11 mouse cellular contexts compared by ENCODE assay signal in genomic region chr12:80549646-80550045, GRCm38 (mm10). TPM values are rescaled to one million over a fixed set of nuclear protein-coding genes. Genes with fewer than 3 reads are reported as not detected.
DNase-seq lines count a peak whose midpoint lies in the region; ATAC-seq and TF ChIP-seq lines count a peak whose summit lies in the region.
"Had no signal": no experiment of that assay in that cellular context is flagged by ENCODE, and none has a peak within 500 bp of the region (broad histone marks: within the 10 kb centered on the region; RNA-seq: fewer than 3 reads in every experiment).

No protein-coding gene starts in this region.

- no peak overlapping the region for H3K4me3 ChIP-seq in forebrain, postnatal 0 days (ENCODE audit: low read depth, low read length)
- H3K4me3 ChIP-seq in forebrain, embryonic 13.5 days: no peak overlapping the region
- H3K4me3 ChIP-seq in neural tube, embryonic 13.5 days: no peak overlapping the region
- H3K4me3 ChIP-seq: kidney, embryonic 15.5 days; limb, embryonic 15.5 days had no signal

- TF ChIP-seq CTCF in forebrain, postnatal 0 days (IDR thresholded peaks at IDR 0.05; ENCODE audit: low read depth): no peak

- intact Hi-C loops in heart, postnatal 36 days (cut with DNase I): no loop called here

- no peak overlapping the region for H3K27ac ChIP-seq in forebrain, postnatal 0 days (ENCODE audit: low read depth, low read length)
- H3K27ac ChIP-seq in forebrain, embryonic 13.5 days: no peak overlapping the region
- H3K27ac ChIP-seq in neural tube, embryonic 13.5 days (replicated peaks): no peak overlapping the region; the same call in 1 of the 2 replicates
- H3K27ac ChIP-seq: kidney, embryonic 15.5 days; limb, embryonic 15.5 days had no signal

- no peaks in the 10 kb centered on the region for H3K4me1 ChIP-seq in forebrain, postnatal 0 days (ENCODE audit: insufficient read depth)
- peaks cover 13% of the 10 kb centered on the region for H3K4me1 ChIP-seq in forebrain, embryonic 13.5 days
- peaks cover 30% of the 10 kb centered on the region for H3K4me1 ChIP-seq in neural tube, embryonic 13.5 days (replicated peaks)

- 51% methylated on average over 11 of the region's 11 CpGs for WGBS in forebrain, postnatal 0 days
- 75% methylated on average over 11 of the region's 11 CpGs for whole genome bisulfite sequencing in forebrain, embryonic 13.5 days
- WGBS in neural tube, embryonic 13.5 days: 66% methylated on average over 11 of the region's 11 CpGs

- H3K9ac ChIP-seq in forebrain, postnatal 0 days: no peak overlapping the region
- no peak overlapping the region for H3K9ac ChIP-seq in forebrain, embryonic 13.5 days
- H3K9ac ChIP-seq in neural tube, embryonic 13.5 days: no peak overlapping the region
- H3K9ac ChIP-seq: kidney, embryonic 15.5 days; limb, embryonic 15.5 days had no signal

- no peak overlapping the region for H3K4me2 ChIP-seq in forebrain, postnatal 0 days (ENCODE audit: low read depth)
- no peak overlapping the region for H3K4me2 ChIP-seq in forebrain, embryonic 13.5 days
- H3K4me2 ChIP-seq in neural tube, embryonic 13.5 days: no peak overlapping the region
- H3K4me2 ChIP-seq: kidney, embryonic 15.5 days; limb, embryonic 15.5 days had no signal

- ATAC-seq in forebrain, postnatal 0 days: peak; percentile 40
- no peak; the same call in 1 of the 2 replicates for ATAC-seq in forebrain, embryonic 13.5 days
- peak; percentile 44; the same call in 1 of the 2 replicates for ATAC-seq in neural tube, embryonic 13.5 days (ENCODE audit: low read depth)
- ATAC-seq in megakaryocyte, adult 5-6 weeks (ENCODE audit: poor library complexity, severe bottlenecking): no peak

- H3K36me3 ChIP-seq in forebrain, postnatal 0 days (ENCODE audit: insufficient read depth): no peaks in the 10 kb centered on the region
- H3K36me3 ChIP-seq in forebrain, embryonic 13.5 days (ENCODE audit: poor library complexity, severe bottlenecking): no peaks in the 10 kb centered on the region
- H3K36me3 ChIP-seq in neural tube, embryonic 13.5 days: no peaks in the 10 kb centered on the region
- H3K36me3 ChIP-seq: kidney, embryonic 15.5 days; limb, embryonic 15.5 days had no signal

- no peak for DNase-seq in forebrain, postnatal 0 days
- no peak for DNase-seq in neural tube, embryonic 10.5 days (ENCODE audit: extremely low spot score, low spot score)
- DNase-seq in heart, postnatal 36 days: peak; percentile 67
- DNase-seq in ovary, postnatal 36 days (ENCODE audit: low spot score): peak; percentile 48
- no peak for DNase-seq in spleen, adult 18-20 months

- no peaks in the 10 kb centered on the region for H3K9me3 ChIP-seq in forebrain, postnatal 0 days (ENCODE audit: low read length)
- no peaks in the 10 kb centered on the region for H3K9me3 ChIP-seq in forebrain, embryonic 13.5 days (replicated peaks)
- H3K9me3 ChIP-seq in neural tube, embryonic 13.5 days: no peaks in the 10 kb centered on the region
- H3K9me3 ChIP-seq: kidney, embryonic 15.5 days; limb, embryonic 15.5 days had no signal

- no peaks in the 10 kb centered on the region for H3K27me3 ChIP-seq in forebrain, postnatal 0 days (ENCODE audit: insufficient read depth, low read length)
- H3K27me3 ChIP-seq in forebrain, embryonic 13.5 days: no peaks in the 10 kb centered on the region
- no peaks in the 10 kb centered on the region for H3K27me3 ChIP-seq in neural tube, embryonic 13.5 days
- H3K27me3 ChIP-seq: CH12.LX; kidney, embryonic 15.5 days; limb, embryonic 15.5 days had no signal

RNA-seq across cellular contexts. Expression of gene Galnt16, which starts 31.6 kb away (rescaled TPM):
- 44.1 and 65.1 TPM in 2 replicates for total RNA-seq in forebrain, postnatal 0 days (2014; rRNA removed)
- polyA plus RNA-seq in forebrain, postnatal 0 days (2015; fragmentation: Nextera tagmentation; extraction: Ambion mirVana): 19.3 and 28.2 TPM in 2 replicates
- 21.7 and 28.6 TPM in 2 replicates for polyA plus RNA-seq in forebrain, embryonic 13.5 days (2015; fragmentation: Nextera tagmentation; extraction: Ambion mirVana)
- polyA plus RNA-seq in neural tube, embryonic 13.5 days (2015; fragmentation: Nextera tagmentation; extraction: Ambion mirVana): 27.9 and 28.9 TPM in 2 replicates
- total RNA-seq in heart, postnatal 36 days (2021): 1 to 10 TPM; 2.7 to 3.7 TPM
- total RNA-seq in megakaryocyte, adult 5-6 weeks (2015): not detected in 2 replicates
- not detected in 2 replicates for total RNA-seq in megakaryocyte, adult 5-6 weeks (2017)
- total RNA-seq: CH12.LX had no signal

Comparison
In these comparisons a context has a peak if more than half of its experiments do, and no peak if none do; other contexts are left out.
1. ATAC-seq: peak in forebrain, postnatal 0 days (single experiment) and neural tube, embryonic 13.5 days (single experiment); none in forebrain, embryonic 13.5 days (single experiment) and megakaryocyte, adult 5-6 weeks (single experiment).
2. DNase-seq: peak in heart, postnatal 36 days (2 of 2) and ovary, postnatal 36 days (single experiment); none in forebrain, postnatal 0 days (single experiment), neural tube, embryonic 10.5 days (single experiment) and spleen, adult 18-20 months (0 of 2).